Mouse (Mus musculus): ENCODE results near the gene Nr1h3. TPM values are rescaled to one million over a fixed set of nuclear protein-coding genes. Genes with fewer than 3 reads are reported as not detected.
A peak's percentile ranks its signal among the peaks of the same experiment; 100 is the strongest.

The Nr1h3 gene
- total and polyA plus RNA-seq, 3 experiments, result 0.27 to 0.38 TPM; not detected in 1

GRCm38 (mm10) chr2:91187431-91187830, 15.2 kb downstream of the Nr1h3 start:
- Histone ChIP-seq H3K9me3 (replicated peaks) (no peaks in the 10 kb centered on the region), H3K4me3 (ENCODE audit: low read depth, low read length) (no peak overlapping the region), H3K4me1 (ENCODE audit: insufficient read depth, low read depth, low read length) (peaks cover 27% of the 10 kb centered on the region), H3K27me3 (ENCODE audit: insufficient read depth, low read length) (peaks cover 24% of the 10 kb centered on the region), H3K36me3 (replicated peaks) (no peaks in the 10 kb centered on the region)
- TF ChIP-seq CTCF (IDR thresholded peaks at IDR 0.05; ENCODE audit: low read depth, low read length) (no peak), TAL1 (conservative IDR thresholded peaks at IDR 0.05; ENCODE audit: low read depth, low read length) (no peak), POLR2AphosphoS5 (IDR thresholded peaks at IDR 0.05; ENCODE audit: insufficient replicate concordance, low read depth, low read length) (no peak), GATA1 (IDR thresholded peaks at IDR 0.05; ENCODE audit: borderline replicate concordance, low read length) (no peak)
- DNase-seq (ENCODE audit: low spot score) (no peak), ATAC-seq (ENCODE audit: extremely low read depth, insufficient number of reproducible peaks, low FRiP score, poor library complexity, severe bottlenecking) (no peak)

DNA sequence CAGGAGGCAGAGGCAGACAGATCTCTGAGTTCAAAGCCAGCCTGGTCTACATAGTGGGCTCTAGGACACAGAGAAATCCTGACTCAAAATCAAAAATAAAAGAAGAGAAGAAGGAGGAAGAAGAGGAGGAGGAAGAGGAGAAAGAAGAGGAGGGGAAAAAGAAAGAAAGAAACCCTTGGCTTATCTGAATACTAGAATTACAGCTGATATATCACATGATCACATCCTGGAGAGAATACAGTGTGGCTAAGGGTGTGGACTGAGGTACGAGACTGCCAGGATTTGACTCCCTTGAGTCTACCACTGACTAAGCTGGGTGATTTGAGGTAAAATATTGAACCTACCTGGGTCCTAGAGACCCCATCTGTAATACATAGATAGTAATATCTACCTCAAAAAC, 16.4 kb downstream of the Nr1h3 start:
- ATAC-seq (ENCODE audit: extremely low read depth, insufficient number of reproducible peaks, low FRiP score, poor library complexity, severe bottlenecking) (no peak), DNase-seq (ENCODE audit: low spot score) (no peak)
- TF ChIP-seq TAL1 (conservative IDR thresholded peaks at IDR 0.05; ENCODE audit: low read depth, low read length) (no peak), POLR2AphosphoS5 (IDR thresholded peaks at IDR 0.05; ENCODE audit: insufficient replicate concordance, low read depth, low read length) (no peak), CTCF (IDR thresholded peaks at IDR 0.05; ENCODE audit: low read depth, low read length) (no peak), GATA1 (IDR thresholded peaks at IDR 0.05; ENCODE audit: borderline replicate concordance, low read length) (no peak)
- Histone ChIP-seq H3K4me1 (ENCODE audit: insufficient read depth, low read depth, low read length) (peaks cover 35% of the 10 kb centered on the region), H3K27me3 (ENCODE audit: insufficient read depth, low read length) (peaks cover 14% of the 10 kb centered on the region), H3K9me3 (replicated peaks) (no peaks in the 10 kb centered on the region), H3K4me3 (ENCODE audit: low read depth, low read length) (no peak overlapping the region), H3K36me3 (replicated peaks) (no peaks in the 10 kb centered on the region)

GRCm38 (mm10) chr2:91183711-91184405, 18.8 kb downstream of the Nr1h3 start, which contains the start of gene Madd:
Madd (minus strand) TSS chr2:91183837.
- Histone ChIP-seq H3K4me1 (ENCODE audit: insufficient read depth, low read depth, low read length) (peaks cover 41% of the 10 kb centered on the region), H3K36me3 (replicated peaks) (peaks cover 10% of the 10 kb centered on the region), H3K27me3 (ENCODE audit: insufficient read depth, low read length) (peaks cover under 1% of the 10 kb centered on the region; the same call in 1 of the 2 replicates), H3K9me3 (replicated peaks) (no peaks in the 10 kb centered on the region), H3K4me3 (ENCODE audit: low read depth, low read length) (peak within 1 kb of the TSS; percentile 85)
- peak; percentile 81 for DNase-seq (ENCODE audit: low spot score)
- ATAC-seq (ENCODE audit: extremely low read depth, insufficient number of reproducible peaks, low FRiP score, poor library complexity, severe bottlenecking), result peak; percentile 64
- no peak for TF ChIP-seq GATA1 (IDR thresholded peaks at IDR 0.05; ENCODE audit: borderline replicate concordance, low read length)
- no peak for TF ChIP-seq TAL1 (conservative IDR thresholded peaks at IDR 0.05; ENCODE audit: low read depth, low read length)
- TF ChIP-seq GATA2 (IDR thresholded peaks at IDR 0.05; ENCODE audit: borderline replicate concordance, low read depth, low read length), result no peak
- TF ChIP-seq CTCF (IDR thresholded peaks at IDR 0.05; ENCODE audit: low read depth, low read length), result no peak
- no peak for TF ChIP-seq POLR2AphosphoS5 (IDR thresholded peaks at IDR 0.05; ENCODE audit: insufficient replicate concordance, low read depth, low read length)

DNA sequence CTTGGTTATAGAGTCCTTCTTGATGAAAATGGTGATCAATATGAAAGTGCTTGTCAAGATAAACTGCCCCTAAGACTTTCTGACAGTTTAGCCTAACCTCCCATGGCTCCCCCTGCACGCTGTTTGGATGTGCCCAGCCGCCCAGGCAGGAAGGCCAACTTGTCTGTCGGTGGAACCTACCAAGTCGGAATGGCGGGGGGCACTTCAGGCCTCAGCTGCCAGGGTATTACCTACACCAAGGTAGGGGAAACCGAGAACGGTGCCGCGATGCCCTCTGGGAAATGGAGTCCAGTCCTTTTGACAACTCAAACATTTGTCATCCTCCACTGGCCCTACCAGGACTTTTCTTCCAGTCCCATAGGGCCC, 19.5 kb downstream of the Nr1h3 start:
- H3K4me3 ChIP-seq (ENCODE audit: low read depth, low read length), result peak overlapping the region; percentile 85
- peak; percentile 81 for ATAC-seq (ENCODE audit: extremely low read depth, insufficient number of reproducible peaks, low FRiP score, poor library complexity, severe bottlenecking)

DNA sequence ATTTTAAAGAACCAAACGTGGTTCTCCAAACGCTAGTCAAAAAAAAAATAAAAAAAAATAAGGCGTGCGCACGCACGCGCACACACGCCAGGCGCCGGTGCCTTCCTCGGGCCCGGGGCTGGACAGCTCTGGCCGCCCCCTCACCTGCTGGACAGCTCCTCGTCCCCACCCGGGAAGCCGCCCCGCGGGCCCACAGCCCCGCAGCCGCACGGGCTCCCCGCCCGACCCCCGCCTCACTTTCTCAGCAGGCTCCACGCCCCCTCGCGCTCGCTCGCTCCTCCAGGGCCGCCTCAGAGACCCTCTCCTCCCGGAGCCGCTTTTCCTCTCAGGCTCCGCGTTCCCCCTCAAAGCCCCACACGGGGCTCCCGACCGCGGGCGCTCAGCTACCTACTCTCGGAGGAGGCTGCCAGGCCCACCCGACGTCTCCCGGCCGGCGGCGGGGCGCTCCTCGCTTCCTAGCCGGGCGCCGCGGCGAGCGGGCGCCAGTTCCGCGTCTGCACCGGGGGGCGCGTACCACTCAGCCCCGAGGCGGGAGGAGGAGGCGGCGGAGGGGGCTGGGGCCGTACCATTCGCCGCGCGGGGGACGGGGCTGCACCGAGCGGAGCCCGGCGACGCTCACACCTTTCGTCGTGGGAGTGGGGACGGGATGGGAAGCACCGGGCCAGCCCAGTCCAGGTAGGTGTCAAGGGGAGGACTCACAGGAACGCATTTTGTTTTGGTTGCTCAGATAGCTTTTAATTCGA, 20.1 kb downstream of the Nr1h3 start:
- Histone ChIP-seq H3K9me3 (replicated peaks) (no peaks in the 10 kb centered on the region), H3K4me1 (ENCODE audit: insufficient read depth, low read depth, low read length) (peaks cover 41% of the 10 kb centered on the region), H3K4me3 (ENCODE audit: low read depth, low read length) (peak overlapping the region; percentile 85), H3K27me3 (ENCODE audit: insufficient read depth, low read length) (no peaks in the 10 kb centered on the region), H3K36me3 (replicated peaks) (peaks cover 20% of the 10 kb centered on the region)
- no peak for TF ChIP-seq TAL1 (conservative IDR thresholded peaks at IDR 0.05; ENCODE audit: low read depth, low read length)
- TF ChIP-seq GATA2 (IDR thresholded peaks at IDR 0.05; ENCODE audit: borderline replicate concordance, low read depth, low read length), result no peak
- TF ChIP-seq POLR2AphosphoS5 (IDR thresholded peaks at IDR 0.05; ENCODE audit: insufficient replicate concordance, low read depth, low read length), result no peak
- TF ChIP-seq GATA1 (IDR thresholded peaks at IDR 0.05; ENCODE audit: borderline replicate concordance, low read length), result no peak
- no peak for TF ChIP-seq CTCF (IDR thresholded peaks at IDR 0.05; ENCODE audit: low read depth, low read length)
- DNase-seq (ENCODE audit: low spot score), result peak; percentile 77
- peak; percentile 59 for ATAC-seq (ENCODE audit: extremely low read depth, insufficient number of reproducible peaks, low FRiP score, poor library complexity, severe bottlenecking)

More for the DNA sequence above, 19.5 kb downstream of the Nr1h3 start:
- Histone ChIP-seq H3K9me3 (replicated peaks) (no peaks in the 10 kb centered on the region), H3K27me3 (ENCODE audit: insufficient read depth, low read length) (no peaks in the 10 kb centered on the region), H3K4me1 (ENCODE audit: insufficient read depth, low read depth, low read length) (peaks cover 41% of the 10 kb centered on the region), H3K36me3 (replicated peaks) (peaks cover 15% of the 10 kb centered on the region)
- DNase-seq (ENCODE audit: low spot score), result peak; percentile 87
- TF ChIP-seq GATA2 (IDR thresholded peaks at IDR 0.05; ENCODE audit: borderline replicate concordance, low read depth, low read length) (no peak), GATA1 (IDR thresholded peaks at IDR 0.05; ENCODE audit: borderline replicate concordance, low read length) (no peak), TAL1 (conservative IDR thresholded peaks at IDR 0.05; ENCODE audit: low read depth, low read length) (no peak), POLR2AphosphoS5 (IDR thresholded peaks at IDR 0.05; ENCODE audit: insufficient replicate concordance, low read depth, low read length) (0 out of 2 replicates have a peak, but pooled peaks have one; percentile 73), CTCF (IDR thresholded peaks at IDR 0.05; ENCODE audit: low read depth, low read length) (no peak)

DNA sequence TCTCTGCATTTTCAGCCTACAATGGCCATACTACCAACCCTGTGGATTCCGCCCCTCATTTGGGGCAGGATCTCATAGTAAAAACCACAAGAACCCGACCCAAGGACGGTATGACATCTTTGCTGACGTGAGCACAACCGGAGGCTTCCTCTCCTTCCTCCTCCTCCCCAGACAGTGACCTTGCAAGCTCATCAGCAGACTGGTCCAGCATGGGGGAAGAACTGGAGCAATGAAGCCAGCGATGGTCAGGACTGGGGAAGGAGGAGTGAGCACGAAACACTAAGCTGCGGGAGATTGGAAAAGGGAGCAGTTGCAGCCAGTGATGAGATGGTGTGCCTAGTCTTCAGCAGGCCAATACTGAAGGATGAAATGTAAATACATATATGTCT, 20.6 kb downstream of the Nr1h3 start:
- TF ChIP-seq POLR2AphosphoS5 (IDR thresholded peaks at IDR 0.05; ENCODE audit: insufficient replicate concordance, low read depth, low read length) (no peak), CTCF (IDR thresholded peaks at IDR 0.05; ENCODE audit: low read depth, low read length) (no peak), TAL1 (conservative IDR thresholded peaks at IDR 0.05; ENCODE audit: low read depth, low read length) (no peak), GATA2 (IDR thresholded peaks at IDR 0.05; ENCODE audit: borderline replicate concordance, low read depth, low read length) (no peak), GATA1 (IDR thresholded peaks at IDR 0.05; ENCODE audit: borderline replicate concordance, low read length) (no peak)
- no peak for DNase-seq (ENCODE audit: low spot score)
- no peak for ATAC-seq (ENCODE audit: extremely low read depth, insufficient number of reproducible peaks, low FRiP score, poor library complexity, severe bottlenecking)
- H3K27me3 ChIP-seq (ENCODE audit: insufficient read depth, low read length), result no peaks in the 10 kb centered on the region
- peaks cover 35% of the 10 kb centered on the region for H3K4me1 ChIP-seq (ENCODE audit: insufficient read depth, low read depth, low read length)
- peaks cover 23% of the 10 kb centered on the region for H3K36me3 ChIP-seq (replicated peaks)
- H3K4me3 ChIP-seq (ENCODE audit: low read depth, low read length), result peak overlapping the region; percentile 85
- no peaks in the 10 kb centered on the region for H3K9me3 ChIP-seq (replicated peaks)

Measured in G1E (cell line).